Mouse (Mus musculus): Measurements from ENCODE around the gene Gm49391.
"Not testable (repeated sequence)": the region's sequence is repeated elsewhere in the genome, so short reads cannot be mapped to it uniquely, and the experiment has no call there.

The Gm49391 gene

DNA sequence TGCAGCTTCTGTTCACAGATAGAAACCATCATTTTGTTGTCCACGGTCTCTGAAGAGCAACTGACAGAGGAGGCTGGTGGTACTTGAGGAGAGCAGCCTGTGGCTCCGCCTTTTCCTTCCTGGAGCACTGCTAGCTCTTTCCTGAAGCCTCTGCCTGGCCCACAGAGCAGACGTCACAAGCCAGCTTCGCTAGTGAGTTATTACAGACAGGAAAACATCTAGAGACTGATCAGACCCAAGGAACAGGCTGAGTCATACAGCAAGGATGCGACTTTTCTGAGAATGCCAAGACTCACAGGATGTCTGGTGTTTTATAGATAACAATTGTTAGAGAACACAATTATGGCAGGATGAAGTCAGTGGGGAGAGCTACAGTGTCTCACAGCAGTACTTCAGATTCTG, at the start of gene Gm49391, which contains the start of gene Ctla2a:
Gm49391 (minus strand) TSS at position 72 of the 402 bp plus-strand sequence.
Ctla2a (minus strand) TSS at position 126 of the 402 bp plus-strand sequence.
- in situ Hi-C loops (cut with MboI, MseI) = loop anchor here (5.0 kb wide), 1 partner anchor 39 kb away; the partner anchor contains the start of genes Ctla2b and Gm49392

DNA sequence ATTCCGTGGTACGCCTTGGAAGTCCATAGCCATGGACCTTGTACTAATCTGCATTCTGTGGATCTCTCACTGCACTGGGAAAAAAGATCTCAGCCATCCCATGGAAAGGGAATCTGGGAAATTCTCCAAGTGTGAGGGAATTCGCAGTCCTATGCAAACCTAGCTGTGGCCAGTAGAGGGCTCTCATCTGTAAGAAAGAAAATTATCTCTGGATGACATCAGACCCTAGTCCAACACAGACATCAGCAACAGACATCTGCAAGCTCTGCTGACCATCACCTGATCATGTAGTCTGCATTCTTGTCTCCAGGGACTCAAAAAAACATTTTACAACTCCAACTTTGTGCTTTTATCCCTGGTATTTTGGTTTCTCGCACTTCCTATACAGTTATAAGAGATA, 35.9 kb upstream of the Gm49391 start:
- in situ Hi-C loops (cut with MboI, MseI) = not testable (repeated sequence)

DNA sequence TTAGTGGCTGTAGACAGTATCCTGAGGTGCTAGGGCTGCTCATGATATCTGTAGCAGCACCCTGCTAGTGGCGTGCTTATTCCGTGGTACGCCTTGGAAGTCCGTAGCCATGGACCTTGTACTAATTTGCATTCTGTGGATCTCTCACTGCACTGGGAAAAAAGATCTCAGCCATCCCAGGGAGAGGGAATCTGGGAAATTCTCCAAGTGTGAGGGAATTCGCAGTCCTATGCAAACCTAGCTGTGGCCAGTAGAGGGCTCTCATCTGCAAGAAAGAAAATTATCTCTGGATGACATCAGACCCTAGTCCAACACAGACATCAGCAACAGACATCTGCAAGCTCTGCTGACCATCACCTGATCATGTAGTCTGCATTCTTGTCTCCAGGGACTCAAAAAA, 27.6 kb upstream of the Gm49391 start:
- in situ Hi-C loops (cut with MboI, MseI) = not testable (repeated sequence)

DNA sequence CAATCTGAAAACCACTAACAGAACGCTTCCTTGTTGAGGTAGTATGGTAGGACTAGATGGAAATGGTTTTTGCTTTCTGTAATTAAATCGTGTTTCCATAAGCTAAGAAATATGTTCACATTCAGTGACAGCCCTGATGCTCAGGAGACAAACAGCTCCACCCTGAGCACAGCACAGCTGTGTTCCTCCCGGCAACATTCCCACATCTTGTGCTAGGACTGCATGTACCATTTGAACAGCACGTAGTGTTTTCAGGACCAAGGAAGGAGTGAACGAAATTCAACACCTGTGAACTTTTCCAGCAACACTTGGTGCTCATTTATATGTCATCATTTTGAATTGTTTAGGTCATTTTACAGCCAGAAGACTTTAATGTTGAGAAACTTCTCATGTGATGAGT, 25.3 kb upstream of the Gm49391 start:
- in situ Hi-C loops (cut with MboI, MseI) = no loop called here

DNA sequence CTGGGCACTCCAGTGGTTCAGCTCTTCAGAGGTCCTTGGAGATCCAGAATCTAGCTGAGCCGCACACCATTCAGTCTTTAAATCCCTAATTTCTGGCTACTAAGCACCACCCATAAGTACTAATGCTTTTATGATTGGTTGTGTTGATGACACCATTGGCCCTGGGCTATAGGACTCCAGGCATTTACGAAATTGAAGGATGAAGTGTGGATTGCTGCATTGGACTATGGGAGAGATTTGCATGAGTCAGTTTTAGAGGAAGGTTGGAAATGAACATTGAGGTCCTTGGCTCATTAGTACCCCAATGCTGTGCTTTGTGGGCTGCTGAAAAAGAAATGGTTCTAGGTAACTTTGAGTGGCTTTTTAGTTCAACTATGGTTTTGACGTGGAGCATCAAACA, 5.5 kb upstream of the Gm49391 start, which contains the start of gene Tpbpa:
Tpbpa (minus strand) TSS at position 101 of the 400 bp plus-strand sequence.
- in situ Hi-C loops (cut with MboI, MseI) = loop anchor here (10.0 kb wide), 1 partner anchor 107 kb away; no protein-coding TSS in a partner anchor

DNA sequence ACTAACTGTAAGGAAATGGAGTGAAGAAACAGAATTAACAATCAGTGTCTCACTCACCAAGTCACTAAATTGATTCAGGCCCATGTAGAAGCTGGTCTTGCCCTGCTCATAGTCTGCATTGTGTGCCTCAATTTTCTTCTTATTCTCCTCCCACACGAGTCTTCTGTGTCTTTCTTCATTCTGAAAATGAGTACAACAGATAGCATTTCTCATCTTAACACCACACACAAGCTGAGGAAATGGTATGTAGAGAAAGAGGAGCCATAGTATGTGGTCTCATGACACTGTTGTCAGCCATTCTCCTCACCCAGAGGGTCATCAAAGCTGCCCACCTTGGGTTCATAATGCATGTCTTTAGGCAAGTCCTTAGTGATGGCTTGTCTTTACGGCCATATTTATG, 881 bp downstream of the Gm49391 start, which contains the start of gene Gm49393:
Gm49393 (minus strand) TSS at position 101 of the 400 bp plus-strand sequence.
- in situ Hi-C loops (cut with MboI, MseI) = loop anchor here (5.0 kb wide), 1 partner anchor 38 kb away; the partner anchor contains the start of genes Ctla2b and Gm49392

DNA sequence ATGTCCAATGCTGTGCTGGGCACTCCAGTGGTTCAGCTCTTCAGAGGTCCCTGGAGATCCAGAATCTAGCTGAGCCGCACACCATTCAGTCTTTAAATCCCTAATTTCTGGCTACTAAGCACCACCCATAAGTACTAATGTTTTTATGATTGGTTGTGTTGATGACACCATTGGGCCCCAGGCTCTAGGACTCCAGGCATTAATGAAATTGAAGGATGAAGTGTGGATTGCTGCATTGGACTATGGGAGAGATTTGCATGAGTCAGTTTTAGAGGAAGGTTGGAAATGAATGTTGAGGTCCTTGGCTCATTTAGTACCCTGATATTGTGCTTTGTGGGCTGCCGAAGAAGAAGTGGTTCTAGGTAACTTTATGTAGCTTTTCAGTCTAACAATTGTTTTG, 31.6 kb downstream of the Gm49391 start, which contains the start of gene Tpbpb:
Tpbpb (minus strand) TSS at position 101 of the 400 bp plus-strand sequence.
- in situ Hi-C loops (cut with MboI, MseI) = not testable (repeated sequence)

DNA sequence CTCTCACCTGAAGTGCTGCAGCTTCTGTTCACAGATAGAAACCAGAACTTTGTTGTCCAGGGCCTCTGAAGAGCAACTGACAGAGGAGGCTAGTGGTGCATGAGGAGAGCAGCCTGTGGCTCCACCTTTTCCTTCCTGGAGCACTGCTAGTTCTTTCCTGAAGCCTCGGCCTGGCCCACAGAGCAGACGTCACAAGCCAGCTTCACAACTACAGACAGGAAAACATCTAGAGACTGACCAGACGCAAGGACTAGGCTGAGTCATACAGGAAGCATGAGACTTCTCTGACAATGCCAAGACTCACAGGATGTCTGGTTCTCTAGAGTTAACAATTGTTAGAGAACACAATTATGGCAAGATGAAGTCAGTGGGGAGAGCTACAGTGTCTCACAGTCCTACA, 39.0 kb downstream of the Gm49391 start, which contains the start of gene Ctla2b:
Ctla2b (minus strand) TSS at position 120 of the 400 bp plus-strand sequence.
- in situ Hi-C loops (cut with MboI, MseI) = loop anchor here (5.0 kb wide), 1 partner anchor 40 kb away; the partner anchor contains the start of genes Ctla2a, Gm49391 and Gm49393

DNA sequence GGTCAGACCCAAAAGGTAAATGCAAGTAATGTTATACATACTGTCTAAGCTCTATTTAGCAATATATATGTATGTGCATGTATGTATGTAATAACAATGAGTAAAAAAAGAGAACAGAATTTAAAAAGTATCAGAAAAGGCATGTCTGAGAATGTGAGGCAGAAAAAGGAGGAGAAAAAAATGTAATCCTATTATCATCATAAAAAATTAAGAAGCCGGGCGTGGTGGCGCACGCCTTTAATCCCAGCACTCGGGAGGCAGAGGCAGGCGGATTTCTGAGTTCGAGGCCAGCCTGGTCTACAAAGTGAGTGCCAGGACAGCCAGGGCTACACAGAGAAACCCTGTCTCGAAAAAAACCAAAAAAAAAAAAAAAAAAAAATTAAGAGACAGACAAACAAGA, 39.6 kb downstream of the Gm49391 start, which contains the start of gene Gm49392:
Gm49392 (minus strand) TSS at position 101 of the 400 bp plus-strand sequence.
- in situ Hi-C loops (cut with MboI, MseI) = loop anchor here (5.0 kb wide), 1 partner anchor 41 kb away; the partner anchor contains the start of genes Ctla2a, Gm49391 and Gm49393

DNA sequence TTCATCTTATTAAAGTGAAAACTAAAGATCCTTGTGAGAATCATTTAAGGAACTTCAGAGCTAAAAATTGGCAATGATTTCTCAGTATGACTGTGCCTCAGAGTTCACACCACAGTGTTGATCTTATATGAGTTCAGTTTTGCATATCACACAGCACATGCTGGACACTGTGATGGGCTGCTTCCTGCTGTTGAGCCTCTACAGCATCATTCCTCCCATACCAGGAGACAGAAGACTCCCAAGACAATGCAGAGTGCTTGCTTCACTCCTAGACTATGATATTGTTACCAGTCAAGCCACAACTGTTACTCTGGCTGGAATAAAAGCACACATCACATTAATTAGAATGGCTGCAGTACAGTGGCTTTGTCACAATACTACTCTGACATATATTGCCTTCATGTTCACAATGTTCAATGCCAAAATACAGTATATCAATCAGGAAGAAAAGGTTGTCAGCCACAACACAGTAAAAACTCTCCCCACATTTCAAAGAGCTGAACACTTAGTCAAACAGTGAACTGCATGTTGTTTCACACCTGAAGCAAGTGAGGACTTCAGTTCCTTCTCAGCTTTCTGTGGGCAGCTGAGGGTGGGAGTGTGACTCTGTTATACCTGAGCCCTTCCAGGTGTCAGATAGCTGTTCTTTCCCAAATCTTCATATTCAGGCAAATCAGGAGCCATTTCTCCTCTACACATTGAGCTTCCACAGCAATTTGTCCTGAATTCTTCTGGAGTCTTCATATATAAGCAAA, 40.8 kb downstream of the Gm49391 start:
- in situ Hi-C loops (cut with MboI, MseI) = loop anchor here (5.0 kb wide), 1 partner anchor 42 kb away; the partner anchor contains the start of genes Ctla2a, Gm49391 and Gm49393

DNA sequence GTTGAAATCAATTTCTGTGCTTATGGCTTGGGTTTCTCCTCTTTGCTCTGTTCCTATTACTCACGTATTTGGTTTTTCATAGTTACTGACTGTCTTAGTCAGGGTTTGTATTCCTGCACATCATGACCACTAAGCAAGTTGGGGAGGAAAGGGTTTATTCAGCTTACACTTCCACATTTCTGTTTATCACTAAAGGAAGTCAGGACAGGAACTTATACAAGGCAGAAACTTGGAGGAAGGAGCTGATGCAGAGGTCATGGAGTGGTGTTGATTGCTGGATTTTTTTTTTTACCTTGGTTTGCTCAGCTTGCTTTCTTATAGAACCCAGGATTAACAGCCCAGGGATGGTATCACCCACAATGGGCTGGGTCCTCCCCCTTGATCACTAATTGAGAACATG, 44.1 kb downstream of the Gm49391 start:
- in situ Hi-C loops (cut with MboI, MseI) = no loop called here

DNA sequence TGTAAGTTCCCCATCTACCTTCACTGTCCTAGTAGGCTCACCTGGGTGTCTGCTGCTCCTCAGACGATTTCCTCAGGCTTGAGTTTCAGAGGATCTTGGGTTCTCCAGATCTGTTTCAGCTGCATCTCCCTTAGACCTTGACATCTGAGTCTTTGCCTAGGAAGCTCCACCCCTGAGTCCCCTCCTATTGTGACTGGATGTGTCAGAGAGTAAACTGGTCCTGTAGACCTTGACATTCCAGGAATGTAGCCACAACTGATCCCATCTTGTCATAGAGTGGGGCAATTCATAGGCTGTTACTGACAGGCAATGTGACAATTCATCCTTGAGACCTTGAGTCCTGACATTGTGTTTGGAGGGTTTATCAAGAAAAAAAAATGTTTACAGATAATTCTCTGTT, 72.1 kb downstream of the Gm49391 start, which contains the start of gene 4930486L24Rik:
4930486L24Rik (minus strand) TSS at position 195 of the 400 bp plus-strand sequence.
- in situ Hi-C loops (cut with MboI, MseI) = no loop called here

DNA sequence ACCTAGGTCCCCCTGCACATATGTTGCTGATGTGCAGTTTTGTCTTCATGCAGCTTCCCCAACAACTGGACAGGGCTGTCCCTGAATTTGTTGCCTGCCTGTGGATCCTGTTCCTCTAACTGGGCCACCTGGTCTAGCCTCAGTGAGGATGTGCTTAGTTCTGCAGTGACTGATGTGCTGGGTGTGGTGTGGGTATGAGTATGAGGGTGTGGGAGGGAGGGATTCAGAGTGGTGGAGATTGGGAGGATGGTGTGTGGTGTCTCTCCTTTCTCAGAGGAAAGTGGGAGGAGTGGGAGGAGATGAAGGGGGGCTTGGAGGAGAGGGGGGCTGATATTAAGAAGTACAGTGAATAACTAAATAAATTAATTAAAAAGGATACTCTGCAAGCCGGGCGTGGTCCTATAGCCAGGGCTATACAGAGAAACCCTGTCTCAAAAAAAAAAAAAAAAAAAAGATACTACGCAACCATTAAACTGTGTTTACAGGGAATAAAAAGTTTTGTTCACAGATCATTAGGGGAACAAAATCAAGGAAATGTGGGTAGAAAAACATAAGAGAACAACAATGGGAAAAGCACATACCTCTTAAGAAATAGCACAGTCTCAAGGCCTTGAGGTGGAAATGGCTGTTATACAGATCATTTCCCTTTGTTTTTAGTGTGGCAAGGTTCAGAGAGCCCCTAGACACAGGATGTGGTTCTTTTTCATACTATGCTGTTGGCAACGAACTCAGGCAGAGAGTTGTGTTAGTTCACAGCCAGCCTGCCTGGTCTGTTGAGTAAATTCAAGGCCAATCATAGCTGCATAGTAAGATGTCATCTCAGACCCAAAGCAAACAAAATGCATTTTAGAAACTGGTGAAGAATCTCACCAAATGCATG, 87.9 kb downstream of the Gm49391 start:
- in situ Hi-C loops (cut with MboI, MseI) = no loop called here
